Mouse (Mus musculus) heart, adult 10 weeks (tissue): ENCODE results near the gene Vps35. TPM values are rescaled to one million over a fixed set of nuclear protein-coding genes. Genes with fewer than 3 reads are reported as not detected.

Experiments
- polyA plus RNA-seq: library from polyadenylated mRNA; stranded (reverse); fragments of 350-450 nt; fragmentation: Illumina TruSeq; extraction: RNeasy Lipid Tissue Mini Kit (QIAGEN cat#74804); gene quantifications from one replicate; pipeline ENCODE4 v1.2.3, GENCODE M21; 2014; ENCODE audit warnings: low read depth, low replicate concordance

Gene Vps35
- 77.9 TPM for polyA plus RNA-seq

GRCm38 (mm10) chr8:85299434-85300077, at the start of gene Vps35, which contains the start of gene Orc6:
Vps35 (minus strand) TSS chr8:85299802.
Orc6 (plus strand) TSS chr8:85299632.

GRCm38 (mm10) chr8:85225688-85226087, 73.9 kb downstream of the Vps35 start, which contains the start of gene Olfr371:
Olfr371 (plus strand) TSS chr8:85225988.

Other genes with a start within 250 kb of the Vps35 start
- 4.0 TPM for gene Fbxw9, start 239.7 kb downstream of the Vps35 start, polyA plus RNA-seq
- not detected for gene Gm5741, start 231.8 kb downstream of the Vps35 start, polyA plus RNA-seq
- 30.4 TPM for gene Dhps, start 228.0 kb downstream of the Vps35 start, polyA plus RNA-seq
- 54.9 TPM for gene Wdr83os, start 219.1 kb downstream of the Vps35 start, polyA plus RNA-seq
- gene Wdr83, start 218.5 kb downstream of the Vps35 start, polyA plus RNA-seq = 42.4 TPM
- gene Man2b1, start 216.5 kb downstream of the Vps35 start, polyA plus RNA-seq = 28.3 TPM
- gene Zfp791, start 176.7 kb downstream of the Vps35 start, polyA plus RNA-seq = 2.2 TPM
- gene Cks1brt, start 147.9 kb downstream of the Vps35 start, polyA plus RNA-seq = not detected
- not detected for gene Olfr371, start 73.8 kb downstream of the Vps35 start, polyA plus RNA-seq
- 13.2 TPM for gene Orc6, start 170 bp downstream of the Vps35 start, polyA plus RNA-seq
- 542 TPM for gene Mylk3, start 86.5 kb upstream of the Vps35 start, polyA plus RNA-seq
- gene 4921524J17Rik, start 133.0 kb upstream of the Vps35 start, polyA plus RNA-seq = 26.7 TPM
- 29.8 TPM for gene Gpt2, start 192.8 kb upstream of the Vps35 start, polyA plus RNA-seq